Mouse (Mus musculus) testis, adult 2 months (tissue): ENCODE data around the gene Dapk1. TPM values are rescaled to one million over a fixed set of nuclear protein-coding genes. Genes with fewer than 3 reads are reported as not detected.

ENCODE experiments used
- H3K27ac ChIP-seq: fragments of 200-500 bp; 2 replicates; pipeline ENCODE4 v1.5.1; 2012; ENCODE audit warnings: low read depth, low read length; ENCODE audit not compliant: control insufficient read depth, insufficient read depth
- H3K27me3 ChIP-seq: fragments of 200-500 bp; 2 replicates; pipeline ENCODE4 v1.6.1; 2012; ENCODE audit warnings: mild to moderate bottlenecking, low read length, moderate library complexity; ENCODE audit not compliant: control insufficient read depth, insufficient read depth
- H3K36me3 ChIP-seq: fragments of 200-500 bp; 2 replicates; pipeline ENCODE4 v1.6.1; 2012; ENCODE audit warnings: mild to moderate bottlenecking, low read length; ENCODE audit not compliant: control insufficient read depth, insufficient read depth
- H3K4me1 ChIP-seq: fragments of 200-500 bp; 2 replicates; pipeline ENCODE4 v1.6.1; 2012; ENCODE audit warnings: low read length; ENCODE audit not compliant: control insufficient read depth, insufficient read depth
- H3K4me3 ChIP-seq: fragments of 200-500 bp; 2 replicates; pipeline ENCODE4 v1.5.1; 2012; ENCODE audit warnings: low read depth, mild to moderate bottlenecking, low read length, moderate library complexity, mixed read lengths; ENCODE audit not compliant: control insufficient read depth
- CTCF ChIP-seq: fragments of 200-500 bp; IDR thresholded peaks from 2 replicates; pipeline ENCODE4 v1.5.1; 2012; ENCODE audit warnings: low read depth, mild to moderate bottlenecking, inconsistent platforms, low read length, moderate library complexity; ENCODE audit not compliant: control insufficient read depth, insufficient read depth, insufficient replicate concordance
- POLR2A ChIP-seq: fragments of 200-500 bp; IDR thresholded peaks from 2 replicates; pipeline ENCODE4 v1.6.1; 2012; ENCODE audit warnings: low read depth, mild to moderate bottlenecking, inconsistent platforms, low read length, moderate library complexity; ENCODE audit not compliant: control insufficient read depth
- polyA plus RNA-seq: library from polyadenylated mRNA; depleted of rRNA; stranded (reverse); fragments of >200 nt; gene quantifications from 2 replicates; pipeline ENCODE4 v1.2.3, GENCODE M21; 2012

Gene Dapk1
- polyA plus RNA-seq, 1 experiment = 2.6 TPM

DNA sequence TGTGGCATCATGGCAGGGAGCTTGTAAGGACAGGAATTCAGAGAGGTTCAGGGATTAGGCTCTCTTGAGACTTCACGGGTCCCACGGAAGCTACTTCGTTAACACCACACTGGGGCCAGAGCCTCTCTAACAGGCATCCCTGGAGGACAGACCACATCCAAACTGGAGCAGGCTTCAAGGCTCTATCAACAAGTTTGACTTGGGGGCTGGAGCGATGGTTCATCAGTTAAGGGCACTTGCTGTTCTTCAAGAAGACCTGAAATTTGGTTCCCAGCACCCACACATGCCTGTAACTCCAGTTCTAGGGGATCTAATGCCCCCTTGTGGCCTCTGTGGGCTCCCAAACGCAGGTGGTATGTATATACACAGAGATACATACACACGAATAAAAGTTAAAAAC, 151.5 kb downstream of the Dapk1 start:
- no peaks in the 10 kb centered on the region for H3K27me3 ChIP-seq
- no peaks in the 10 kb centered on the region for H3K36me3 ChIP-seq
- TF ChIP-seq CTCF (no peak), POLR2A (no peak)
- H3K4me1 ChIP-seq = no peaks in the 10 kb centered on the region
- no peak overlapping the region for H3K4me3 ChIP-seq
- no peak overlapping the region for H3K27ac ChIP-seq

DNA sequence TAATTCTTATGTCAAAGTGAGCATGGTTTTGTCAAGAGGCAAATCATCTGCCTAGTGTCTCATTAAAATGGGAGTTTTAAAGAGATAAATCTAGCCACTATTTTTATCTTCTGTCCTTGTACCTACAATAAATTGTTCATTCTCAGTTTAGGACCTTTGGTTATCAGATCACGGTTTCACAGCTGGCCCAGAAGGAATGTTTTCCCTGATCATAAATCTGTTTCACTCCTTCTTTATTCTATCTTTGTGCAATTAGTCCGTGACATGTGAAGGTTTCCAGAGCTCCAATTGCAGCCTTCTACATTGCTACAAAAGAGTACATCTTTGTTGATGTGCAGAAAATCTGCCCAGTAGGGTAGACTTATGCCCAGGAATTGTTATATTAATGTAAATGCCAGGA, 153.5 kb downstream of the Dapk1 start:
- Histone ChIP-seq H3K36me3 (no peaks in the 10 kb centered on the region), H3K4me1 (no peaks in the 10 kb centered on the region), H3K27ac (no peak overlapping the region), H3K4me3 (no peak overlapping the region), H3K27me3 (no peaks in the 10 kb centered on the region)
- TF ChIP-seq POLR2A = no peak
- no peak for TF ChIP-seq CTCF

DNA sequence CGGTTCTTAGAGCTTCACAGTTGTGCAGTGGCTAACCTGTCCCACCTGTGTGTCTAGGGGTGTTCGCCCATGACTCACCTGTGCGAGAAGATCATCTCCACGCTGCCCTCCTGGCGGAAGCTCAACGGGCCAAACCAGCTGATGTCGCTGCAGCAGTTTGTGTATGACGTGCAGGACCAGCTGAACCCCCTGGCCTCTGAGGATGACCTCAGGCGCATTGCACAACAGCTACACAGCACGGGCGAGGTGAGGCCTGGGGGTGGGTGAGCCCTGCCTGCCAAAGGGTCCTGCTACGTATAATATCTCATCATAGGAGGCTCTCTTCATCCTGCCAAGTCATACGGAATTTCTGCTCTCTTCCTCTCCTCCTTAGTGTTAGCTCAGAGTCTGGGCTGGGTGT, 155.5 kb downstream of the Dapk1 start:
- Histone ChIP-seq H3K36me3 (no peaks in the 10 kb centered on the region), H3K4me3 (no peak overlapping the region), H3K4me1 (no peaks in the 10 kb centered on the region), H3K27ac (no peak overlapping the region), H3K27me3 (no peaks in the 10 kb centered on the region)
- TF ChIP-seq CTCF (no peak), POLR2A (no peak)

DNA sequence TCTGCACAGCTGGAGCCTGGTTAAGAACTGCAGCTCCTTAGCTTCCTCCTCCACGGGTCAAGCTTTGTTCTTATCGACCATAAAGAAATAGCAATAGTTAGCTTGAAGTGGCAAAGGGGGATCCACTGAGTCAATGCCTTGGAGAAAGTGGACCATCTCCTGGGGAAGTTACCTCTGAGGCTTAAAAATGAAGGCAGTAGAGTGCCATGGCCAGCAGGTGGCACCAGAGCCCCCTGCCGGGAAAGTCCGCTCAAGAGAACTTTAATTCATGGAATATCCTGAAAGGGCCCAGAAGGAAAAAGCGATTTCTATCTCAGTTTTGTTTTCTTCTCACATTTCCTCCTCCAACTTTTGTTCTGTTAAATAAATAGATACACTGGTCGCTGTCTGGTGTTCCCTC, 157.4 kb downstream of the Dapk1 start:
- no peaks in the 10 kb centered on the region for H3K27me3 ChIP-seq
- no peak overlapping the region for H3K27ac ChIP-seq
- no peak for TF ChIP-seq POLR2A
- peak; percentile 70 for TF ChIP-seq CTCF
- H3K4me1 ChIP-seq = no peaks in the 10 kb centered on the region
- H3K36me3 ChIP-seq = no peaks in the 10 kb centered on the region
- H3K4me3 ChIP-seq = no peak overlapping the region

DNA sequence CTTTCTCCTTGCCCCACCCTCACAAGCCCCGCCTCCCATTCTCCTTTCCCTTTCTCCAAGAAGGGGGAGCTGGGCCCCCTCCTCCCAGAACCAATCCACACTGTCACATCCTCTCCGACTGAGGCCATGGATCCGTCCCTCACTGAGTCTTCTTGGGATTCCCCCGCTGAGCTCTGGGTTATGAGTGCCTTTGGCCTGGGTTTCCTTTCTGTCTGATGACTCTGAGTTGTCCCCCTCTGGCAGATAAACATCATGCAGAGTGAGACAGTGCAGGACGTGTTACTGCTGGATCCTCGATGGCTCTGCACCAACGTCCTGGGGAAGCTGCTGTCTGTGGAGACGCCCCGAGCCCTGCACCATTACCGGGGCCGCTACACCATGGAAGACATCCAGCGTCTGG, 158.6 kb downstream of the Dapk1 start:
- Histone ChIP-seq H3K4me1 (no peaks in the 10 kb centered on the region), H3K27ac (no peak overlapping the region), H3K36me3 (no peaks in the 10 kb centered on the region), H3K4me3 (no peak overlapping the region), H3K27me3 (no peaks in the 10 kb centered on the region)
- TF ChIP-seq POLR2A (no peak), CTCF (no peak)

DNA sequence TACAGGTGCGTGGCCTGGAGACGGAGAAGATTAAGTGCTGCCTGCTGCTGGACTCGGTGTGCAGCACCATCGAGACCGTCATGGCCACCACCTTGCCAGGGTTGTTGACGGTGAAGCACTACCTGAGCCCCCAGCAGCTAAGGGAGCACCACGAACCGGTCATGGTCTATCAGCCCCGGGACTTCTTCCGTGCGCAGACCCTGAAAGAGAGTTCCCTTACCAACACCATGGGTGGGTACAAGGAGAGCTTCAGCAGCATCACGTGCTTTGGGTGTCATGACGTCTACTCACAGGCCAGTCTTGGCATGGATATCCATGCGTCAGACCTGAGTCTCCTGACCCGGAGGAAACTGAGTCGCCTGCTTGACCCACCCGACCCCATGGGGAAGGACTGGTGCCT, 159.4 kb downstream of the Dapk1 start:
- no peak overlapping the region for H3K4me3 ChIP-seq
- no peak for TF ChIP-seq CTCF
- no peak overlapping the region for H3K27ac ChIP-seq
- H3K4me1 ChIP-seq = no peaks in the 10 kb centered on the region
- H3K27me3 ChIP-seq = no peaks in the 10 kb centered on the region
- no peaks in the 10 kb centered on the region for H3K36me3 ChIP-seq

DNA sequence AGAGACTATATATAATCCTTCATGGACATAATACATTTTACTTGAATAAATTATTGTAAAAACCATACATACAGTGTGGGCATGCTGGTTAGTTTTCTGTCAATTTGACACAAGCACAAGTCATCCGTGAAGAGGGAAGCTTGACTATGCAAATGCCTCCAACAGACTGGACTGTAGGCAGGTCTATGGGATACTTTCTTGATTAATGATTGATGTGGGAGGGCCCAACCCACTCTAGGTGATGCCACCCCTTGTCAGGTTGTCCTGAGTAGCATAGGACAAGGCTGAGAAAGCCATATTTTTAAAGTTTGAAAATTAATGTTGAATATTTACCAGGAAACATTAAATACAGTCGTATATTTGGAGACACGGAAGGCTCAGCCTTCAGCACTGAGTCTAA, 178.8 kb downstream of the Dapk1 start:
- H3K4me1 ChIP-seq = no peaks in the 10 kb centered on the region
- no peaks in the 10 kb centered on the region for H3K27me3 ChIP-seq
- no peak overlapping the region; the same call in 1 of the 2 replicates for H3K4me3 ChIP-seq
- no peaks in the 10 kb centered on the region for H3K36me3 ChIP-seq
- TF ChIP-seq CTCF = no peak
- no peak for TF ChIP-seq POLR2A
- no peak overlapping the region for H3K27ac ChIP-seq

DNA sequence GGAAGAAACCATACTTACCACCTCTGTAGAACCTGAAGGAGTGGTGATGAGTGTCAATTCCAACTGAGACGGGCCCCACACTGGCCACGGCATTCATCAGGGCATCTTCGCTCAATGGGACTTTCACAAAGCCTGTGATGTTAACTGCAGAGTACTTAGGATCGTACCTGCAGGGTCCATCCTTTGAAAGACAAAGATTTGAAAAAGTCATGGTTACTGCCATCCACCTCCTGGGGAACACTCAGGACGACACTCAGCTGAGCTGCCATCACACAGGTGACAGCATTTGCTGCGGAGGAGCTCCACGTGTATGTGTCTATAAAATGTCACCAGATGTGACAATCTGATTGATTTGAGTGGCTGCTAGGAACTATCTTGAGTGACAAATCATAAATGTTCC, 181.6 kb downstream of the Dapk1 start:
- H3K27me3 ChIP-seq = no peaks in the 10 kb centered on the region
- TF ChIP-seq POLR2A (no peak), CTCF (no peak)
- H3K27ac ChIP-seq = no peak overlapping the region
- H3K4me1 ChIP-seq = peaks cover 7% of the 10 kb centered on the region
- H3K36me3 ChIP-seq = no peaks in the 10 kb centered on the region
- no peak overlapping the region for H3K4me3 ChIP-seq
